Mouse (Mus musculus) cortical plate, adult 2 months (tissue): ENCODE data around the gene Atp13a2.

Experiments used
- CTCF ChIP-seq: fragments of 200-500 bp; IDR thresholded peaks from 2 replicates; pipeline ENCODE4 v1.5.1; 2011; ENCODE audit warnings: mild to moderate bottlenecking, control low read depth, low read length; ENCODE audit not compliant: insufficient read depth; ENCODE audit errors: extremely low read depth
- POLR2A ChIP-seq: fragments of 200-500 bp; IDR thresholded peaks from 2 replicates; pipeline ENCODE4 v1.6.1; 2011; ENCODE audit warnings: mild to moderate bottlenecking, low read length, control low read depth; ENCODE audit not compliant: insufficient read depth; ENCODE audit errors: extremely low read depth

GRCm38 (mm10) chr4:140944356-140944755 is 42.3 kb upstream of the Atp13a2 start:
- TF ChIP-seq POLR2A (no peak), CTCF (no peak)
